Mouse (Mus musculus) ES-E14 (cell line): Measurements from ENCODE around the gene Ywhag. TPM values are rescaled to one million over a fixed set of nuclear protein-coding genes. Genes with fewer than 3 reads are reported as not detected.

ENCODE experiments used
- DNase-seq: peaks from one replicate; pipeline ENCODE4 v3.0.0-alpha.2; 2013; ENCODE audit warnings: low read depth, low spot score
- H3K27ac ChIP-seq: 2 replicates; pipeline ENCODE4 v1.5.1; 2012; ENCODE audit warnings: low read depth, mild to moderate bottlenecking, low read length, moderate library complexity, mixed read lengths; ENCODE audit not compliant: poor library complexity, insufficient read depth, severe bottlenecking
- H3K36me3 ChIP-seq: 2 replicates; pipeline ENCODE4 v1.6.1; 2012; ENCODE audit warnings: mild to moderate bottlenecking, low read length, moderate library complexity, mixed read lengths; ENCODE audit not compliant: control insufficient read depth, poor library complexity, insufficient read depth, severe bottlenecking
- H3K4me1 ChIP-seq, 2 experiments: fragments of 150-350 bp in 1 of 2; sonication (generic) in 1 of 2; 2 replicates each; pipeline ENCODE4 v1.6.1; 2012; ENCODE audit warnings: low read length in 2 of 2, mild to moderate bottlenecking in 1 of 2, mixed read lengths in 1 of 2; ENCODE audit not compliant: control insufficient read depth in 2 of 2, insufficient read depth in 2 of 2, poor library complexity in 1 of 2
- H3K4me3 ChIP-seq, 2 experiments: fragments of 150-350 bp in 1 of 2; sonication (generic) in 1 of 2; 2 replicates each; pipeline ENCODE4 v1.5.1; 2012; ENCODE audit warnings: low read length in 2 of 2, low read depth in 1 of 2, mild to moderate bottlenecking in 1 of 2, mixed read lengths in 1 of 2; ENCODE audit not compliant: insufficient read depth in 1 of 2, poor library complexity in 1 of 2, severe bottlenecking in 1 of 2
- H3K9ac ChIP-seq: 2 replicates; pipeline ENCODE4 v1.6.1; 2012; ENCODE audit warnings: low read depth, mild to moderate bottlenecking, low read length, mixed read lengths; ENCODE audit not compliant: poor library complexity, insufficient read depth, severe bottlenecking
- H3K9me3 ChIP-seq: fragments of 150-350 bp; sonication (generic); 2 replicates; pipeline ENCODE4 v1.6.1; 2012; ENCODE audit warnings: low read depth, mild to moderate bottlenecking, low read length; ENCODE audit not compliant: control insufficient read depth, insufficient read depth
- CHD2 ChIP-seq: IDR thresholded peaks from 2 replicates; pipeline ENCODE4 v1.6.1; 2014; ENCODE audit warnings: mild to moderate bottlenecking, low read depth, low read length, inconsistent platforms
- HCFC1 ChIP-seq: IDR thresholded peaks from 2 replicates; pipeline ENCODE4 v1.6.1; 2012; ENCODE audit warnings: low read length, inconsistent platforms, borderline replicate concordance; ENCODE audit not compliant: insufficient read depth
- MAFK ChIP-seq: IDR thresholded peaks from 2 replicates; pipeline ENCODE4 v1.6.1; 2014; ENCODE audit warnings: mild to moderate bottlenecking, low read depth, low read length, inconsistent platforms; ENCODE audit not compliant: insufficient read depth
- ZC3H11A ChIP-seq: IDR thresholded peaks from 2 replicates; pipeline ENCODE4 v1.6.1; 2012; ENCODE audit warnings: low read depth, mild to moderate bottlenecking, inconsistent platforms, low read length, borderline replicate concordance
- ZNF384 ChIP-seq: IDR thresholded peaks from 2 replicates; pipeline ENCODE4 v1.6.1; 2012; ENCODE audit warnings: low read depth, low read length, inconsistent platforms
- in situ Hi-C, 2 experiments: fragments of 600-800 bp; cut with MboI; formaldehyde crosslinking; loops; one replicate each; pipeline ENCODE4 v1.15.1; 2025; ENCODE audit warnings: low sequenced_read_pairs in 2 of 2, inconsistent platforms in 1 of 2; ENCODE audit not compliant: unreplicated experiment in 2 of 2
- total RNA-seq: library from RNA; depleted of rRNA; stranded (reverse); fragments of 300-350 nt; gene quantifications from 2 replicates; pipeline ENCODE4 v1.2.3, GENCODE M21; 2012

Gene Ywhag
- total RNA-seq, 1 experiment, result 176 TPM

DNA sequence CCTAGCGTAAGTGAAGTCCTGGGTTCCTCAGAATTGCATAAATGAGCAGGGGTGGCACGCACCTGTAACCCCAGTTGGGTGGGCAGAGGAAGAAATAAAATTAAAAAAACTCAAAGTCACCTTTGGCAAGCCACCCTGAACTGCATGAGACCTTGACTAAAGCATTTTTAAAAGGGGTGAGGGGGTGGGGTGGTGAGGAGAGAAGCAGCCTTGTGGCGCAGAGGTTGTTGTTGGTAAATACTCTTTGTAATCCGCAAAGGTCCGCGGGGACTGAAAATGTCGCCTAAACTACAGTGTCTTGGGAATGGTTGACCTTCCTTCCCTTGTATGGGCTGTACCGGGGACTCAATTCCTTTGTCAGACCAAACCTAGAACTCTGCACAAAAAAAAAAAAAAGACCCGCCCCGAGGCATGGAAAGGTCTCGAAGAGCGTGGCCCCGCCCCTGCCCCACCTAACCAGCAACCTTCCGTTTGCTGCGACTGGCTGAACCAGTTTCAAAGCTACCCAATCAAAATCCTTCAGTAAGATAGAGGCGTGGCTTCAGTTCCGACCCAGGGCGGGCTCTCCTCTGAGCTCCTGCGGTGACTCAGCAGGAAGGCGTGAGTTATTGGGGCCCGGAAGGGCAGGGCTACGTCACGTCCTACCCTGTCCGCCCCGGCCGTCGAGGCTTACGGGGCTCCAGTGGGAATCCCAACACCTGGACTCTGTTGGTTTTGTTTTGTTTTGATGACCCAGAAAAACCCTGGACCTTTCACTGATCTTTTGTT, 23.0 kb upstream of the Ywhag start:
- H3K36me3 ChIP-seq, result no peaks in the 10 kb centered on the region
- H3K9me3 ChIP-seq, result no peaks in the 10 kb centered on the region
- H3K4me3 ChIP-seq, result peak overlapping the region; percentile 42 to 63
- DNase-seq, result peak; percentile 98
- H3K27ac ChIP-seq, result peak overlapping the region; percentile 98
- H3K4me1 ChIP-seq, result peaks cover 11 to 39% of the 10 kb centered on the region in 2 experiments
- peak overlapping the region; percentile 71 for H3K9ac ChIP-seq
- in situ Hi-C loops, result no loop called here
- TF ChIP-seq ZC3H11A, result no peak
- TF ChIP-seq MAFK, result peak; percentile 95
- TF ChIP-seq CHD2, result peak; percentile 30; the same call in 1 of the 2 replicates
- peak; percentile 98 for TF ChIP-seq ZNF384
- 0 out of 2 replicates have a peak, but pooled peaks have one; percentile 31 for TF ChIP-seq HCFC1

DNA sequence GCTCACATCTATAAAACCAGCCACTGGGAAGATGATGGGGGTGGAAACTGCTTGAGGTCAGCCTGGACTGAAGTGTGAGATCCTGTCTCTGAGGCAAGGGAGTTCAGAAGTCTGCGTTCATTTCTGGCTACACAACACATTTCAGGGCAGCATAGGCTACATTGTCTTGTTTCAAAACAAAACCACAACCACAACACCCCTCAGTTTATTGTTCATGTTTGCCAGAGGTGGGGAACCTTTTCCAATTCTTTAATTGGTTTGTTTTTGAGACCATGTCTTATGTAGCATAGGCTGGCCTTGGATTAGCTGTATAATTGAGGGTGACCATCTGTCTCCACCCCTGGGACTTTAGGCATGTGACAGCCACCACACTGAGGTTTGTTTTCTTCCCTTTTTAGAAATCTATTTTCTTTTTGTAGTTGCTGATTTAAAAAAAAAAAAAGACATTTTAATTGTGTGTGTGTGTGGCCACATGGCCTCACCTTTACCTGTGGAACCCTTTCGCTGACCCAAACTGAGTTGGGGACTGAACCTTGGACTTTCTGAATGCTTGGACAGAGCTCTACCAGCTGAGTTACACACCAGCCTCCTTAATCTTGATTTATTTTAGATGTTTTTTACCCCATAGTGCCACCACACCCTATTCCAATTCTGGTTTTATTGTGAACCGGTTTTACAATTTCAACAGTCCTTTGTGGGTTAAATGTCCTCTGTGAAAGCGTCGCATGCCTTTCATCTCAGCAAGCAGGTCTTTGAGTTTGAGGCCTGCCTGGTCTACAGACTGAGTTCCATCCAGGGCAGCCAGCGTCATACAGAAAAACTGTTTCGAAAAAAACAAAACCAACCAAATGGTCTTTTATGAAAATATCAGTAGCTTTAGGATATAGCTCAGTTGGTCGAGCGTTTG, 22.1 kb upstream of the Ywhag start:
- Histone ChIP-seq H3K27ac (peak overlapping the region; percentile 98), H3K4me3 (peak overlapping the region; percentile 42 to 48; a peak in 3 of 4 replicates), H3K36me3 (no peaks in the 10 kb centered on the region), H3K4me1 (peaks cover 10 to 39% of the 10 kb centered on the region in 2 experiments), H3K9ac (peak overlapping the region; percentile 71), H3K9me3 (no peaks in the 10 kb centered on the region)
- in situ Hi-C loops, result no loop called here
- TF ChIP-seq MAFK (no peak), HCFC1 (no peak), ZC3H11A (no peak), ZNF384 (no peak), CHD2 (no peak)
- no peak for DNase-seq

GRCm38 (mm10) chr5:135952830-135953229, 18.4 kb upstream of the Ywhag start:
- H3K27ac ChIP-seq, result no peak overlapping the region

GRCm38 (mm10) chr5:135951660-135952059, 17.2 kb upstream of the Ywhag start:
- no peak for TF ChIP-seq ZC3H11A
- TF ChIP-seq ZNF384, result no peak
- Histone ChIP-seq H3K4me1 (peaks cover 3 to 19% of the 10 kb centered on the region in 2 experiments), H3K9me3 (no peaks in the 10 kb centered on the region), H3K36me3 (no peaks in the 10 kb centered on the region), H3K27ac (peak overlapping the region; percentile 26; the same call in 1 of the 2 replicates), H3K9ac (no peak overlapping the region), H3K4me3 (no peak overlapping the region)
- DNase-seq, result no peak
- in situ Hi-C loops, result no loop called here

More at GRCm38 (mm10) chr5:135952830-135953229, 18.4 kb upstream of the Ywhag start:
- H3K9ac ChIP-seq, result no peak overlapping the region
- TF ChIP-seq ZC3H11A (no peak), ZNF384 (no peak), CHD2 (no peak), HCFC1 (no peak), MAFK (no peak)
- H3K4me3 ChIP-seq, result no peak overlapping the region
- no peaks in the 10 kb centered on the region for H3K36me3 ChIP-seq
- H3K4me1 ChIP-seq, result peaks cover 8 to 17% of the 10 kb centered on the region in 2 experiments
- DNase-seq, result no peak
- H3K9me3 ChIP-seq, result no peaks in the 10 kb centered on the region
- in situ Hi-C loops, result no loop called here
